Mouse (Mus musculus): Measurements from ENCODE around the gene Lima1.

- no peak for TF ChIP-seq POLR2A (IDR thresholded peaks at IDR 0.05; ENCODE audit: borderline replicate concordance, extremely low read depth, low read depth, low read length)
- no peak for TF ChIP-seq CTCF (IDR thresholded peaks at IDR 0.05; ENCODE audit: insufficient read depth, low read length)
Measured at GRCm38 (mm10) chr15:99865494-99865941, 9.7 kb downstream of the Lima1 start.
